Mouse (Mus musculus) gastrocnemius, adult 8-10 months (tissue): ENCODE measurements around the gene Mrps33. TPM values are rescaled to one million over a fixed set of nuclear protein-coding genes. Genes with fewer than 3 reads are reported as not detected.

ENCODE experiments used
- DNase-seq, 2 experiments: peaks; one replicate each; pipeline ENCODE4 v3.0.0; 2022; ENCODE audit warnings: low spot score in 2 of 2
- total RNA-seq, 4 experiments: library from RNA; stranded (reverse); gene quantifications; 2 replicates each; pipeline ENCODE4 v1.2.4; 2022

Gene Mrps33
- total RNA-seq, 4 experiments from 2014 or later, result 53.7 to 60.8 (median 56.4) TPM

GRCm38 (mm10) chr6:39780857-39781666, 29.7 kb downstream of the Mrps33 start:
- DNase-seq, result no peak

DNA sequence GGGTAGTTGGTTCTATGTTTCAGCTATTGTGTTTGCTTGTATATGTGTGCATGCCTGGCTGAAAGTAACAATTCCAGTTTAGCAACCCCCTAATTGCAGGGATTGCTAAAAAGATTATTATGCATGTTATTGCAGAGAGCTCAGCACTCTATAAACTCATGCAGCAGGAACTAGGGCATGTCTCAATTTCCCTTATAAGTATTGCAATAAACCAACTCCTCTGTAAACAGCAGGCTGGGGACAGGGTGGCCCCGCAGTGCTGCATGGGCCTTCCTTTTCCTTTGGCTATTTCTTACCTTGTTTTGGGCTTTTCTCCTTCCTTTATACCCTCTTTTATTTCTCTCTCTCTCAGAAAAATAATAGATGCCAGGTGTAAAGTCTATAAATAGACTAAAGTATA, 32.3 kb downstream of the Mrps33 start:
- DNase-seq, result no peak

GRCm38 (mm10) chr6:39776275-39776674, 34.5 kb downstream of the Mrps33 start:
- DNase-seq, result no peak

DNA sequence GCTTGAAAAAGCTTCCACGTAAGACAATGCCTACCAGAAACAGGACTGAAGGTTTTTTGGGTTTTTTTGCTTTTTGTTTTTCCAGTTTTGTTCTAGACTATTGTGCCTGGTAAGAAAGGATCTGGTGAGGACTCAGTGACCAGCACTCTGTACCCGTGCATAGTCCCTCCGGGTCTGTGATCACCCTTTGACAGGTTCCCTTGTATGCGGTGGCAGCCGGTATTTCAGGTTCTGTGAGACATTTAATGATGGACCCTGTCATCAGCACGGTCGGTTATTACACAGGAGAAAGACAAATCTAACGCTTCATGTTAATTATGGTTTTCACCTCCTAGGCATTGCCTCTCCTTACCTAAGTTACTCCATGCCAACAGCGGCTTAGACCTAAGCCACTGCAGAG, 35.8 kb downstream of the Mrps33 start:
- DNase-seq, result no peak

- no peak for DNase-seq
These were observed 53.6 kb downstream of the Mrps33 start for GRCm38 (mm10) chr6:39757229-39757628.

Other genes starting within 250 kb of the Mrps33 start
- gene Adck2, start 237.1 kb downstream of the Mrps33 start, total RNA-seq, result 1 to 10 TPM; 4.6 to 5.5 (median 5.1) TPM
- gene Gm42420, start 225.2 kb downstream of the Mrps33 start, total RNA-seq, result under 1 TPM in 1 of 4 experiments, not detected in 3; 0.75 TPM
- 100 to 1,000 TPM; 404 to 454 (median 441) TPM for gene Ndufb2, start 218.4 kb downstream of the Mrps33 start, total RNA-seq
- gene Braf, start 85.5 kb downstream of the Mrps33 start, total RNA-seq, result 1 to 10 TPM; 4.7 to 6.8 (median 6.4) TPM
- 1 to 10 TPM in 1 of 4 experiments, under 1 TPM in 3; 0.34 to 1.1 (median 0.47) TPM for gene Tmem178b, start 62.3 kb upstream of the Mrps33 start, total RNA-seq